Mouse (Mus musculus) A20 (cell line): ENCODE data around the gene Rpp25l.
"Not testable (repeated sequence)": the region's sequence is repeated elsewhere in the genome, so short reads cannot be mapped to it uniquely, and the experiment has no call there.

Experiments used
- DNase-seq: peaks from one replicate; pipeline ENCODE4 v3.0.0-alpha.2; 2011; ENCODE audit warnings: low read depth, low spot score

Gene Rpp25l

GRCm38 (mm10) chr4:41737602-41738255 is 24.4 kb upstream of the Rpp25l start:
- peak; percentile 79 for DNase-seq

GRCm38 (mm10) chr4:41731052-41731765 is 17.9 kb upstream of the Rpp25l start, which contains the start of gene Arid3c:
Gene Arid3c, minus strand, starts transcription at chr4:41731142.
- DNase-seq = no peak

- DNase-seq = no peak
These were observed 13.7 kb upstream of the Rpp25l start for GRCm38 (mm10) chr4:41726826-41727621.

DNA sequence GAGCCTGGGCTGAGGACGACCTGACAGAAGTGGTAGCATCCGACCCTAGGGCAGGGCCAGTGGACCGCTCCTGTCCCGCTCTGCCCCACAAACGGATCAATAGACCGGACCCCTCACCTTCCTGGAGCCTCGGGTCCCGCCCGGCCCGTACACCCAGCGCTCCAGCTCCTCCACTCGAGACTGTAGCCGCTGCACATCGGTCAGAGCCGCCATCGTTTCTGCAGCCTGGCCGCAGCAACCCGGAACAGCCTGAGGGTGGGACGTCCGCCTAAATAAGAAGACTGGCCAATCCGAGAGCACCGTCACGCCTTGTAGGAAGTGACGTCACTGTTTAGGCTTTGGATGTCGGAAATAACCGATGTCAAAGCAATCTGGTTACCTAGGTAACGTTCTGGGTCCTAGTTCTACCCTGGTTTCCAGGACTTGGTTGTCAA is 9.6 kb upstream of the Rpp25l start, which contains the start of gene Dctn3:
Gene Dctn3, minus strand, starts transcription at position 253 of the 434 bp plus-strand sequence.
- peak; percentile 93 for DNase-seq

DNA sequence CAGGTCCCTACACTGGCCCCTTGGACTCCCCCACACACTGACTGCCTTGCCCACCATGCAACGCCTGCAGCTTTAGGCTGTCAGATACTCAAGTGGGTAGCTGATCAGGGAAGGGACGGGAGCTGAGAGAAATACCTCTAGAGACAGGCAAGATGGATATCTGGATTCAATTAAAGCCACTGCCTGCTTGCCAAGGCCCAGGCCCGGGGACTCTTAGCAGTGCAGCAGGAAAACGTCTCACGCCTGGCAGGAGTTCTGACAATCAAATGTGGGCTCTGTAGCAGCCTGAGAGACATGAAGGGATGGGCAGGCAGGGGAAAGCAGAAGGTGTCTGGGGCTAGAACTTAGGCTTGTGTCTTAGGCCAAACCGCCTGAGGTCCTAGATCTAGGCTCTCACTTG is 3.5 kb upstream of the Rpp25l start:
- DNase-seq = no peak

DNA sequence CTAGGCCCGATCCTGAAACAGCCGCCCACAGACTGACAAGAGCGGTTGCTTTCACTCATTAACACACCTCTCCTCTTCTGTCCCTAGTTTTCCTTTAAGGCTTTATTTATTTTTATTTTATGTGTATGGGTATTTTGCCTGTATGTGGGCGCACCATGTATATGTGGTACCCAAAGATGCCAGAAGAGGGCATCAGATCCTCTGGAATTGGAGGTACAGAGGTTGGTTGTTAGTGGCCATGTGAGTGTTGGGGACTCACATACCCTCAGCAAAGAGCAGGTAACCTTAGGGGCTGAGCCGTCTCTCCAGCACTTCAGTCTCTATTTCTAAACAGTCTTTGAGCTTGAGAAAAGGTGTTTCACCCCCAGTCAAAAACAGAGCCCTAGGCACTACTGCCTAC is 2.3 kb upstream of the Rpp25l start:
- DNase-seq = peak; percentile 59

DNA sequence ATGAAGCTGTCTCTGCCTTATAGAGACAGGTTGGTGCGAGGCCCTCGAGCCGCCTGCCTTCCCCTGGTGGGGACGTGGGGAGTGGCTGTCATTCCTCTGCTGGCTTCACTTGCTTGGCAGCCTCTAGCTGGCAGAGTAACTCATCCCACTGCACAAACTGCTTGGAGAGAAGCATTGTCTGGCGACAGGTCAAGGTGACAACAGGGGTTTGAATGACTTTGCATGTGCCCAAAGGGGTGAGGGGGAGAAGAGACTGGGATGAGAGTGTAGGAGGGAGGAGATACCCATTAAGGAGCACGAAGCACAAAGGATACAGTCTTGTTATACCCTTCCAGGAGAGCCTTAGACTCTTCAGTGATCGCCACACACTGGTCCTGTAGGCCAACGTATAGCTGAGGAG is 1.7 kb upstream of the Rpp25l start:
- no peak for DNase-seq

GRCm38 (mm10) chr4:41714276-41714675 is 942 bp upstream of the Rpp25l start:
- peak; percentile 80 for DNase-seq

GRCm38 (mm10) chr4:41712421-41713196 is 725 bp downstream of the Rpp25l start:
- DNase-seq = peak; percentile 65

- DNase-seq = no peak
These were observed 1.5 kb downstream of the Rpp25l start for GRCm38 (mm10) chr4:41711705-41712375.

GRCm38 (mm10) chr4:41710229-41710628 is 3.1 kb downstream of the Rpp25l start:
- DNase-seq = no peak

- DNase-seq = peak; percentile 74
These were observed 5.1 kb downstream of the Rpp25l start for GRCm38 (mm10) chr4:41708192-41708745.

DNA sequence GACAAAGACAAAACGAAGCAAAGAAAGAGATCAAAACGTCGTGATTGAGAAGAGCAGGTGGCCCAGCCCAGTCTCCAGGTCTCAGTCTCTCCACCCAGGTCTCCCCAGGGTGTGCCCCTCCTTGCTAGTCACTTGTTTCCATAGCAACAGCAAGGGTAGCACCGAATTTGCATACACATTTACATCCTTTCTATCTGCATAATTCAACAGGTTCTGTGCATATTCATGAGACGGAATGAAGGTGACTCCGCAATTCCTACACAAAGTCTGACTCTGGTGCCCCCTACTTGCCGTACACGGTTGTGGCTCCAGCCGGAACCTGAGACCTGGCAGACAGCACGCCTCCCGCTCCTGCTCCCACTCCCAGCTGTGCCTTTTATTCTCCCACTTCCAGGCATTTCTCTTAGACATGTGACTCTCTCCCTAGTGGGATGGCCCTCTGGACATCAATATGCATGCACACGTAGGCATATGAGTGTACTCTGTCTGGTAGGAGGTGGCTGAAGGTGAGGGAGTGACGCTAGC is 6.3 kb downstream of the Rpp25l start:
- DNase-seq = peak; percentile 86

DNA sequence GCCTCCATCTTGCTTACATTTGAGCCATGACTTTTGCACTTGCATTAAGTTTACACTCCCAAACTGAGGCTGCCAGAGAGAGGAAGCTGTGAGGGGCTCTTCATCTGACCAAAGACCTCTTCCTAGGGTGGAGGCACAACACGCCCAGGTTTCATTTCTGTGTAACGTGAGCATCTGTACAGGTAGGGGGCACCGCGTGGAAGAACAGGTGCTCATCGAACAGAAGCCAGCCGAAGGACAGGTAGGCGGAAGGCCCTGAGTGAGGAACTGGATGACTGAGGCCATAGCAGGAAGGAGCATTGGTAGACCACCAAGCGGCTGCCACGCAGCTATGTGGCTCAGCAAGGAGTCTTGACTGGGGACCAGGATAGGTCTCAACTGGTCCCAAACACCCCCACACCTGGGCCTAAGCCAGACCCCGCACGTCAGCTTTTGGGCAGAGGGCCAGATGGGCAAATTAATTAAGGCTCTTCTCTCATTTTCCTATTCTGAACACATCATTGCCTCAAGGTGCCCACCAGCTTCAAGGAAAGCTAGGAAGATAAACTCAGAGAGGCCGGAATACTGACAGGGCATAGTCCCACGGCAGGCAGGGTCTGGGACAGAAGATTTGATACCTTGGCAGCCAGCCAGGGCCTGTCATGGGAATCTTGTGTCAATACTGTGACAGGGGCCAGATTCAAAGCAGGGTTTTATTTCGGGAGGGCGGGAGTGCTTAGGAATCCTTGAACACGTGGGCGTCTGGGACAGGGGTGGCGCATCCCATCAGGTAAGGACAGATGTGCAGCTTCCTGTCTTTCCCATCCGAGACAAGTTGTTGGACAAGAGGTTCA is 7.2 kb downstream of the Rpp25l start:
- peak; percentile 32 for DNase-seq

- DNase-seq = no peak
These were observed 8.7 kb downstream of the Rpp25l start for GRCm38 (mm10) chr4:41704651-41705050.

DNA sequence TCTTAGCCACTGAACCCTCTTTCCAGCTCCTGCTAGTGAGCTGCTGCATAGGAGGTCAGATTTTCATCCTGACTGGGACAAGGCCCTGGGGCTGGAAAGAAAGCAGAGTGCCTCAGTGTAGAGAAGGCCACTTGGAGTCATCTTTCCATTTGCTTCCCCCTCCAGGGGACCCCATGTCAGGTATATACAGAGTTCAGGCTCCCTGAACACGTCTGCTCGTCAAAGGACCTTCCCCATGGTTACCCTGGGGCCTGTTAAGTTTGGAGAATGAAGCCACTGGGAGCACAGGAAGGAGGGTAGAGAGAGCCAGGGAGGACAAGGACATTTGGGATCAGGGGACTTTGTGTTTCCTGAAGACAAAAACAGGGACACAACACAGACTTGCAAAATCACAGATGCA is 11.1 kb downstream of the Rpp25l start:
- not testable (repeated sequence) for DNase-seq

GRCm38 (mm10) chr4:41700224-41700623 is 13.1 kb downstream of the Rpp25l start:
- DNase-seq = not testable (repeated sequence)

DNA sequence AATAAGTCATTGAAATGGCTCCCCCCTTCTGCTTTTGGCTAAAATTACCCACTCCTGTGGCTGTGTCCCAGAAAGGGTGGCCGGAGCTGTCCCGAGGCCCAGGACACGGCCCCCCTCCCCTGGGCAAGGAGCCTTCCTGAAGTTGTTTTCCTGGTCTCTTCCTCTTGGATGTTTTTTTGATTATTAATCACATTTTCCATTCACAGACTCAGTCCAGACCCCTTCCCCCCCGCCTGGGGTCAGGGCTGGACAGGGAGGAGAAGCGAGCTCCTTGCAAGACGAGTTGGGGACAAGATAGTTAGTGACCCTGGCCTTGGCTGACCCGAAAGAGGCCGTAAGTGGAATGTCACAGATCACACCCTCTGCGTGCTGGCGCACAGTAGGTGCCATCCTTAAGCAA is 13.6 kb downstream of the Rpp25l start, which contains the start of gene Il11ra1:
Gene Il11ra1, plus strand, starts transcription at position 207 of the 400 bp plus-strand sequence.
- DNase-seq = not testable (repeated sequence)

DNA sequence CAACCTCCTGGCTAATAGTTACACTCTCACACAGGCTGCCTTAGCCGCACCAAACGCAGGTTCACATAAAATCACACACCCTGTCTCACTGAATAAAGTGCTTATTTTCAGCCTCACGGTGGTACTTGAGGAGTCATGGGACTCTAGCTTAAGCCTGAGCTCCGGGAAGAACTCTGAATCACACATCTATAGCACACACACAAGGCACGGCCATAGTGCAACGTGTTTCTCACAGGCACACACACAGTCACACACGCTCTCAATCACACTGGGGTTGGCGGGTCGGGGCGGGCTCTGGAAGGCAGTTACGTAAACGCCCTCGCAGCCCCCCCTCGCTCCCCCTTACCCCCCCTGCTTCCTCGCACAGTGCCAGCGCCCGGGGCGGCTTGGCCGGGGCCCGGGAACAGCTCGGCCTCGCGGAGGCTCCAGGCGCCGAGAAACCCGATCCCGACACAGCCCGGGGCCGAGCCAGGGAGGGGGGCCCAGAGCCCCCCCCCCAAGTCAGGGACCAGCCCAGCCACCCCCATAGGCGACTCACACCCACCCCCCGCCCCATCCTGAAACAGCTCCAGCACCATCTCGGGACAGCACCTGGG is 14.8 kb downstream of the Rpp25l start:
- DNase-seq = not testable (repeated sequence)
